Mouse (Mus musculus) erythroblast, embryonic 14.5 days (primary cell): ENCODE measurements around the gene Gm49373. TPM values are rescaled to one million over a fixed set of nuclear protein-coding genes. Genes with fewer than 3 reads are reported as not detected.

Source experiments
- H3K27me3 ChIP-seq: 2 replicates; pipeline ENCODE4 v1.6.1; 2012; ENCODE audit warnings: inconsistent platforms; ENCODE audit not compliant: control insufficient read depth
- H3K36me3 ChIP-seq: 2 replicates; pipeline ENCODE4 v1.6.1; 2012; ENCODE audit warnings: mild to moderate bottlenecking, inconsistent platforms; ENCODE audit not compliant: control insufficient read depth
- H3K4me1 ChIP-seq: 2 replicates; pipeline ENCODE4 v1.6.1; 2012; ENCODE audit warnings: inconsistent platforms; ENCODE audit not compliant: control insufficient read depth
- H3K4me3 ChIP-seq: replicated peaks from 2 replicates; pipeline ENCODE3; 2012; ENCODE audit warnings: moderate library complexity, mild to moderate bottlenecking, inconsistent platforms
- H3K9me3 ChIP-seq: 2 replicates; pipeline ENCODE4 v1.6.1; 2012; ENCODE audit warnings: low read length, inconsistent platforms, mixed read lengths; ENCODE audit not compliant: control insufficient read depth
- GATA1 ChIP-seq: IDR thresholded peaks from 2 replicates; pipeline ENCODE4 v1.6.1; 2012; ENCODE audit warnings: low read length, inconsistent platforms, mixed read lengths
- TAL1 ChIP-seq: IDR thresholded peaks from 3 replicates; pipeline ENCODE4 v1.6.1; 2012; ENCODE audit warnings: low read length, inconsistent platforms, mixed read lengths
- polyA plus RNA-seq: library from polyadenylated mRNA; stranded (reverse); fragments of >175 nt; gene quantifications from 2 replicates; pipeline ENCODE4 v1.2.3, GENCODE M21; 2012

Gm49373 gene
- polyA plus RNA-seq, 1 experiment, result 0.16 TPM

- H3K4me1 ChIP-seq, result peaks cover 57% of the 10 kb centered on the region
- peaks cover 14% of the 10 kb centered on the region; the same call in 1 of the 2 replicates for H3K9me3 ChIP-seq
- H3K4me3 ChIP-seq, result peak overlapping the region; percentile 53
- no peaks in the 10 kb centered on the region; the same call in 1 of the 2 replicates for H3K36me3 ChIP-seq
- H3K27me3 ChIP-seq, result peaks cover 56% of the 10 kb centered on the region
- TF ChIP-seq TAL1, result no peak
- TF ChIP-seq GATA1, result no peak
These were observed 58.0 kb downstream of the Gm49373 start for GRCm38 (mm10) chr9:21014691-21015570.

Other genes with a start within 250 kb of the Gm49373 start
- gene A230050P20Rik, start 204.5 kb downstream of the Gm49373 start, polyA plus RNA-seq, result 0.29 and 0.57 TPM in 2 replicates
- 0.06 and 0.19 TPM in 2 replicates for gene Angptl6, start 193.4 kb downstream of the Gm49373 start, polyA plus RNA-seq
- gene Ppan, start 184.9 kb downstream of the Gm49373 start, polyA plus RNA-seq, result 14.9 and 16.4 TPM in 2 replicates
- gene Eif3g, start 174.5 kb downstream of the Gm49373 start, polyA plus RNA-seq, result 46.8 and 55.3 TPM in 2 replicates
- gene Dnmt1, start 113.2 kb downstream of the Gm49373 start, polyA plus RNA-seq, result 25.3 TPM in 2 replicates
- 0.02 TPM in 2 replicates for gene S1pr2, start 96.3 kb downstream of the Gm49373 start, polyA plus RNA-seq
- gene Mrpl4, start 70.4 kb downstream of the Gm49373 start, polyA plus RNA-seq, result 11.7 and 15.4 TPM in 2 replicates
- 0.04 and 0.11 TPM in 2 replicates for gene Icam1, start 57.1 kb downstream of the Gm49373 start, polyA plus RNA-seq
- 105 and 134 TPM in 2 replicates for gene Icam4, start 43.7 kb downstream of the Gm49373 start, polyA plus RNA-seq
- gene Icam5, start 41.0 kb downstream of the Gm49373 start, polyA plus RNA-seq, result 0.63 and 0.86 TPM in 2 replicates
- 1.4 and 1.9 TPM in 2 replicates for gene Zglp1, start 6.0 kb downstream of the Gm49373 start, polyA plus RNA-seq
- gene Fdx1l, start 518 bp upstream of the Gm49373 start, polyA plus RNA-seq, result 1.5 and 2.8 TPM in 2 replicates
- 11.6 and 15.1 TPM in 2 replicates for gene Gm38431, start 18.9 kb upstream of the Gm49373 start, polyA plus RNA-seq
- 7.5 and 9.3 TPM in 2 replicates for gene Raver1, start 18.9 kb upstream of the Gm49373 start, polyA plus RNA-seq
- gene Tyk2, start 58.1 kb upstream of the Gm49373 start, polyA plus RNA-seq, result 0.26 and 0.30 TPM in 2 replicates
- gene Cdc37, start 76.9 kb upstream of the Gm49373 start, polyA plus RNA-seq, result 12.7 and 17.4 TPM in 2 replicates
- 0.04 and 0.05 TPM in 2 replicates for gene Pde4a, start 92.6 kb upstream of the Gm49373 start, polyA plus RNA-seq
- 4.2 and 5.2 TPM in 2 replicates for gene Keap1, start 166.3 kb upstream of the Gm49373 start, polyA plus RNA-seq
- not detected in 2 replicates for gene S1pr5, start 175.3 kb upstream of the Gm49373 start, polyA plus RNA-seq
- 25.4 and 30.2 TPM in 2 replicates for gene Atg4d, start 192.2 kb upstream of the Gm49373 start, polyA plus RNA-seq
- 3.5 and 4.6 TPM in 2 replicates for gene Kri1, start 214.9 kb upstream of the Gm49373 start, polyA plus RNA-seq
- 36.6 and 42.6 TPM in 2 replicates for gene Cdkn2d, start 218.3 kb upstream of the Gm49373 start, polyA plus RNA-seq
- gene Ap1m2, start 239.2 kb upstream of the Gm49373 start, polyA plus RNA-seq, result not detected in 2 replicates
- gene Slc44a2, start 247.6 kb upstream of the Gm49373 start, polyA plus RNA-seq, result 0.76 and 0.82 TPM in 2 replicates